Mouse (Mus musculus): ENCODE results near the gene Flna. TPM values are rescaled to one million over a fixed set of nuclear protein-coding genes. Genes with fewer than 3 reads are reported as not detected.

The Flna gene
- 284 and 324 TPM in 2 replicates for polyA plus RNA-seq (2014; fragmentation: Nextera tagmentation; extraction: Ambion mirVana)

GRCm38 (mm10) chrX:74249615-74250014 lies at the start of gene Flna:
Flna (minus strand) TSS chrX:74249820.
- ATAC-seq (ENCODE audit: low read depth) (no peak), DNase-seq (ENCODE audit: low spot score) (peak; percentile 63)
- Histone ChIP-seq H3K4me2 (ENCODE audit: low read depth, low read length) (peak within 1 kb of the TSS; percentile 62), H3K4me3 (ENCODE audit: low read depth, low read length) (peak within 1 kb of the TSS; percentile 43), H3K27me3 (replicated peaks; ENCODE audit: control insufficient read depth, insufficient read depth, low read length) (no peaks in the 10 kb centered on the region), H3K27ac (replicated peaks; ENCODE audit: low read depth, low read length) (peak within 1 kb of the TSS; percentile 80), H3K36me3 (ENCODE audit: control insufficient read depth, insufficient read depth, low read length) (no peaks in the 10 kb centered on the region), H3K4me1 (ENCODE audit: control insufficient read depth, insufficient read depth, low read length) (no peaks in the 10 kb centered on the region), H3K9me3 (ENCODE audit: control insufficient read depth, low read length) (no peaks in the 10 kb centered on the region), H3K9ac (ENCODE audit: low read depth, low read length) (peak within 1 kb of the TSS; percentile 64)
- WGBS, result 17% methylated on average over 21 of the region's 38 CpGs

- H3K4me1 ChIP-seq (ENCODE audit: control insufficient read depth, insufficient read depth, low read length), result no peaks in the 10 kb centered on the region
- no peak overlapping the region for H3K9ac ChIP-seq (ENCODE audit: low read depth, low read length)
- H3K4me2 ChIP-seq (ENCODE audit: low read depth, low read length), result no peak overlapping the region
- H3K27ac ChIP-seq (replicated peaks; ENCODE audit: low read depth, low read length), result no peak overlapping the region
- DNase-seq (ENCODE audit: low spot score) (no peak), ATAC-seq (ENCODE audit: low read depth) (no peak)
- 0 out of 2 replicates have a peak, but pooled peaks cover 25% of the 10 kb centered on the region for H3K36me3 ChIP-seq (ENCODE audit: control insufficient read depth, insufficient read depth, low read length)
- H3K9me3 ChIP-seq (ENCODE audit: control insufficient read depth, low read length), result no peaks in the 10 kb centered on the region
- no peak overlapping the region for H3K4me3 ChIP-seq (ENCODE audit: low read depth, low read length)
- no peaks in the 10 kb centered on the region for H3K27me3 ChIP-seq (replicated peaks; ENCODE audit: control insufficient read depth, insufficient read depth, low read length)
- 73% methylated on average over 1 of the region's 1 CpGs for WGBS
Measured at GRCm38 (mm10) chrX:74298348-74298747, 48.7 kb upstream of the Flna start.

- ATAC-seq (ENCODE audit: low read depth) (peak; percentile 99), DNase-seq (ENCODE audit: low spot score) (peak; percentile 97)
- WGBS, result 15% methylated on average over 27 of the region's 37 CpGs
- H3K27me3 ChIP-seq (replicated peaks; ENCODE audit: control insufficient read depth, insufficient read depth, low read length), result no peaks in the 10 kb centered on the region
- peak within 1 kb of the TSS; percentile 74 for H3K27ac ChIP-seq (replicated peaks; ENCODE audit: low read depth, low read length)
- no peaks in the 10 kb centered on the region for H3K9me3 ChIP-seq (ENCODE audit: control insufficient read depth, low read length)
- peak within 1 kb of the TSS; percentile 61 for H3K4me3 ChIP-seq (ENCODE audit: low read depth, low read length)
- 0 out of 2 replicates have a peak, but pooled peaks cover 13% of the 10 kb centered on the region for H3K36me3 ChIP-seq (ENCODE audit: control insufficient read depth, insufficient read depth, low read length)
- H3K9ac ChIP-seq (ENCODE audit: low read depth, low read length), result peak within 1 kb of the TSS; percentile 80
- no peaks in the 10 kb centered on the region for H3K4me1 ChIP-seq (ENCODE audit: control insufficient read depth, insufficient read depth, low read length)
- H3K4me2 ChIP-seq (ENCODE audit: low read depth, low read length), result peak within 1 kb of the TSS; percentile 62
Measured at GRCm38 (mm10) chrX:74296538-74297448, 47.2 kb upstream of the Flna start, which contains the start of gene Atp6ap1. Atp6ap1 (plus strand) TSS chrX:74297097.

- H3K27me3 ChIP-seq (replicated peaks; ENCODE audit: control insufficient read depth, insufficient read depth, low read length), result no peaks in the 10 kb centered on the region
- H3K36me3 ChIP-seq (ENCODE audit: control insufficient read depth, insufficient read depth, low read length), result 0 out of 2 replicates have a peak, but pooled peaks cover 7% of the 10 kb centered on the region
- DNase-seq (ENCODE audit: low spot score) (no peak), ATAC-seq (ENCODE audit: low read depth) (no peak)
- no peaks in the 10 kb centered on the region for H3K4me1 ChIP-seq (ENCODE audit: control insufficient read depth, insufficient read depth, low read length)
- no peak overlapping the region for H3K9ac ChIP-seq (ENCODE audit: low read depth, low read length)
- no peak overlapping the region for H3K27ac ChIP-seq (replicated peaks; ENCODE audit: low read depth, low read length)
- no peak overlapping the region for H3K4me2 ChIP-seq (ENCODE audit: low read depth, low read length)
- H3K9me3 ChIP-seq (ENCODE audit: control insufficient read depth, low read length), result no peaks in the 10 kb centered on the region
- WGBS, result 78% methylated on average over 4 of the region's 4 CpGs
- H3K4me3 ChIP-seq (ENCODE audit: low read depth, low read length), result no peak overlapping the region
Measured at GRCm38 (mm10) chrX:74293431-74293830, 43.8 kb upstream of the Flna start.

GRCm38 (mm10) chrX:74283092-74283437 lies 33.4 kb upstream of the Flna start:
- Histone ChIP-seq H3K27me3 (replicated peaks; ENCODE audit: control insufficient read depth, insufficient read depth, low read length) (no peaks in the 10 kb centered on the region), H3K4me2 (ENCODE audit: low read depth, low read length) (peak overlapping the region; percentile 66), H3K9me3 (ENCODE audit: control insufficient read depth, low read length) (no peaks in the 10 kb centered on the region), H3K36me3 (ENCODE audit: control insufficient read depth, insufficient read depth, low read length) (no peaks in the 10 kb centered on the region), H3K9ac (ENCODE audit: low read depth, low read length) (peak overlapping the region; percentile 77), H3K4me1 (ENCODE audit: control insufficient read depth, insufficient read depth, low read length) (no peaks in the 10 kb centered on the region), H3K27ac (replicated peaks; ENCODE audit: low read depth, low read length) (peak overlapping the region; percentile 87), H3K4me3 (ENCODE audit: low read depth, low read length) (peak overlapping the region; percentile 62)
- ATAC-seq (ENCODE audit: low read depth) (no peak), DNase-seq (ENCODE audit: low spot score) (no peak)
- WGBS, result 23% methylated on average over 5 of the region's 5 CpGs

GRCm38 (mm10) chrX:74282395-74283091 lies 32.9 kb upstream of the Flna start:
- peak overlapping the region; percentile 77 for H3K9ac ChIP-seq (ENCODE audit: low read depth, low read length)
- DNase-seq (ENCODE audit: low spot score) (peak; percentile 95), ATAC-seq (ENCODE audit: low read depth) (peak; percentile 75)
- peak overlapping the region; percentile 87 for H3K27ac ChIP-seq (replicated peaks; ENCODE audit: low read depth, low read length)
- H3K36me3 ChIP-seq (ENCODE audit: control insufficient read depth, insufficient read depth, low read length), result no peaks in the 10 kb centered on the region
- no peaks in the 10 kb centered on the region for H3K9me3 ChIP-seq (ENCODE audit: control insufficient read depth, low read length)
- peak overlapping the region; percentile 66 for H3K4me2 ChIP-seq (ENCODE audit: low read depth, low read length)
- 27% methylated on average over 31 of the region's 39 CpGs for WGBS
- H3K27me3 ChIP-seq (replicated peaks; ENCODE audit: control insufficient read depth, insufficient read depth, low read length), result no peaks in the 10 kb centered on the region
- H3K4me1 ChIP-seq (ENCODE audit: control insufficient read depth, insufficient read depth, low read length), result no peaks in the 10 kb centered on the region
- peak overlapping the region; percentile 62 for H3K4me3 ChIP-seq (ENCODE audit: low read depth, low read length)

- ATAC-seq (ENCODE audit: low read depth) (peak; percentile 95), DNase-seq (ENCODE audit: low spot score) (peak; percentile 95)
- peak within 1 kb of the TSS; percentile 66 for H3K4me2 ChIP-seq (ENCODE audit: low read depth, low read length)
- H3K9me3 ChIP-seq (ENCODE audit: control insufficient read depth, low read length), result no peaks in the 10 kb centered on the region
- peak within 1 kb of the TSS; percentile 87 for H3K27ac ChIP-seq (replicated peaks; ENCODE audit: low read depth, low read length)
- H3K9ac ChIP-seq (ENCODE audit: low read depth, low read length), result peak within 1 kb of the TSS; percentile 77
- no peaks in the 10 kb centered on the region for H3K4me1 ChIP-seq (ENCODE audit: control insufficient read depth, insufficient read depth, low read length)
- H3K4me3 ChIP-seq (ENCODE audit: low read depth, low read length), result peak within 1 kb of the TSS; percentile 62
- no peaks in the 10 kb centered on the region for H3K36me3 ChIP-seq (ENCODE audit: control insufficient read depth, insufficient read depth, low read length)
- no peaks in the 10 kb centered on the region for H3K27me3 ChIP-seq (replicated peaks; ENCODE audit: control insufficient read depth, insufficient read depth, low read length)
- WGBS, result 22% methylated on average over 13 of the region's 16 CpGs
Measured at GRCm38 (mm10) chrX:74281732-74282394, 32.2 kb upstream of the Flna start, which contains the start of the genes Taz and Dnase1l1. Taz (plus strand) TSS chrX:74281912. Dnase1l1 (minus strand) TSS chrX:74282337.
